Mouse (Mus musculus) cerebellum, adult (tissue): ENCODE results near the gene Caap1.

ENCODE experiments used
- ATAC-seq: cut with Nextera tagmentation; 2 replicates; pipeline ENCODE4 v1.9.2; 2017; ENCODE audit warnings: mild to moderate bottlenecking, moderate library complexity, mixed read lengths; ENCODE audit not compliant: insufficient number of reproducible peaks, low FRiP score, low TSS enrichment

The Caap1 gene

DNA sequence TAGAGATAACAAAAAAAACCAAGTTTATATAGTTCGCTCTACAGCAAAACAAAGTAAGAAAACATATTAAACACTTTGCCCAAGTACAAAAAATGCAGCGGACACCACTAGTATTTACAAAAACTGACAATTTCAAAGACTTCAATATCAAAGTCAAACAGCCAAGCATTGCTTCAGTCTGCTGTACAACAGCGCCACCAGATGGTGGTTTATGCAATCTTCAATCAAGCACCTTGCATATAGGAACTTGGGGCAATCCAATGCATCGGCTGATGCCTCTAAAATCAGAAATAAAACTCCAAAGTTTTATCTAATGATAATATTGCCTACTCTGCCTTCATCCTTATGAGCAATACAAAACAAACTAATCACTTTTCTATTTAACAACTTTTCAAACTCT is 39.0 kb downstream of the Caap1 start:
- ATAC-seq: no peak

DNA sequence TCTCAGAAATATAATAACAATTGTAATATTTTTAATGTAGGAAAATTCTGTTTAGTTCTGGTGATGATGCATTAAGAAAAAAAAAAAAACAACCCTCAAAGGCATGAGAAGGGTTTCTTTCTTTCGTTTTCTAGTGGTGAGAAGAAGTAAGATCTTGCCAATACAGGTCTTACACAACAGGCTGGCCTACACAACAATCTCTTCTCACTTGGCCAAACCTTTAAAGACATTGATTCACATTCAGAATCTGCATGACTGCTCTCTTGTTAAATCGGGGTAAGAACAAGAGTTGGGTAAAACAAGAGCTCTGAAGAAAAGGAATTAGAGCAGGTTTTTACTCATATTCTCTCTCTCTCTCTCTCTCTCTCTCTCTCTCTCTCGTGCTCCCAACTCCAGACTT is 41.2 kb downstream of the Caap1 start:
- no peak for ATAC-seq

DNA sequence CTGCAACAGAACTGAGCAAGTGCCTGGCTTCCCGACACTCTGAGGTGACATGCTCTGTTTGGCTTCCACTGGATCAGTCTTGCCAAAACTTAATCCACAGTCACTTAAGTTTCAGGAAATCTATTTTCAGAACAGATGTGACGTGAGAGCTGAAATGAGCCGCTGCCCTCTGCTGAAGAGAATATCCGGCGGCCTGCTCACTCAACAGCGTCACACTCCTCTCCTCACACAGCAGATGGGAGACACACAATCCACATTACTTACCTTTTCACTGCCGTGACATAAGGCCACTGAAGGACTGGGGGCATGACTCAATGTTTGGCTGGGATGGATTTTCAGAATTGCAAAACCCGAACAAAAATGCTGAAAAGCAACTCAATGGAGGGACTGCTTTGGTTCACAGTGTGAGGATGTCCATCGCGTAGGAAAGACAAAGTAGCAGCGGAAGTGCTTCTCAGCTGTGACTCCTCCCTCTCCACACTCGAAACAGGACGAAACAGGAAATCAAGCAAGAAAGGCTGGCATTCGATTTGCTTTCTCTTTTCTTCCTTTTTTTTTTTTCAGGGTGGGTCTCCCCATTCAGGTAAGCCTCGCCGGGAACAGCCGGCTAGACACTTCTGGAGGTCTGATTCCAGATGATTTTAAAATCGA is 79.7 kb downstream of the Caap1 start:
- no peak for ATAC-seq

DNA sequence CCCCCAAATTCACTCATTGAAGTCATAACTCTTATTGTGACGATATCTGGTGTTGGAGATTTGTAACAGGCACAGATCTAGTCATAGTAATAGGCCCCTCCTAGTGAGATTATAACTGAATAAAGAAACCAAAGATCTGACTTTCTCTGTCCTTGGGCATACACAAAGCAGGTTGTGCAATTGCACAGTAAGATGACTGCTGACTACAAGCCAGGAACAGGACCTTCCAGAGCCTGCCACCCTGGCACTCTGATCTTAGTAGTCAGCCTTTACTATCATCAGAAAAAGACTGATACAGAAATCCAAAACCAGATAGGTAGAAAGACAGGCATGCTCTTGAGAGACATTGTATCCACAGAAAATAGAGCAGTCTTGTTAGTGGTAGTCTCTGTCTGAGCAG is 83.3 kb downstream of the Caap1 start:
- ATAC-seq: no peak

DNA sequence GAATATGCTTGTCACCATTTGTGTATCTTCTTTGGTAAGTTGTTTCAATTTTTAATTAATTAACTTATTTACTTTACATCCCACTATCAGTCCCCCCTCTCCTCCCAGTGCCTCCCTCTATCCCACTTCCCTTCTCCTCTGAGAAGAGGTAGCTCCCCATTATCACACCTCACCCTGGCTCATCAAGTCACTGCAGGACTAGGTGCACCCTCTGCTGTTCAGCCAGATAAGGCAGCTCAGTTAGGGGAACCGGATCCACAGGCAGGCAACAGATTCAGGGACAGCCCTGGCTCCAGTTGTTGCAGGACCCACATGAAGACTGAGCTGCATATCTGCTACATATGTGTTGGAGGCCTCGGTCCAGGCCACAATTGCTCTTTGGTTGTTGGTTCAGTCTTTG is 97.2 kb downstream of the Caap1 start:
- no peak for ATAC-seq

DNA sequence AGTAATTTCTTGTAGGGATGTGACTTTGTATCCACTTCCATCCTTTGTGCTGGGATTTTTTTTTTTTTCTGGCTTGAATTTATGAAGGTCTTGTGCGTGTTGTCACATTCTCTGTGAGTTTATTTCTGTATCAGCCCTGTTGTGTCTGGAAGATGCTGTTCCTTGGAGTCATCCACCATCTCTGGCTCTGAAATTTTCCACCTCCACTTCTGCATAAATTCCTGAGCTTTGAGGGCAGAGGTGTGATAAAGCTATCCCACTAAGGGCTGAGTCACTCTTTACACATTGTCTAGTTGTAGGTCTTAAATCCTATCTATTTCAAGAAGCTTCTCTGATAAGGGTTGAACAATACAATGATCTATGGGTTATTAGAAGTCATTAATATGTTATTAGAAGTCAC is 101.7 kb downstream of the Caap1 start:
- ATAC-seq: no peak
